Mouse (Mus musculus) thymus, adult 2 months (tissue): ENCODE results near the gene Drc1. TPM values are rescaled to one million over a fixed set of nuclear protein-coding genes. Genes with fewer than 3 reads are reported as not detected.
A peak's percentile ranks its signal among the peaks of the same experiment; 100 is the strongest.

Experiments used
- DNase-seq: peaks from one replicate; pipeline ENCODE4 v3.0.0; 2021
- H3K27ac ChIP-seq: fragments of 200-500 bp; 2 replicates; pipeline ENCODE4 v1.5.1; 2012; ENCODE audit warnings: low read length, control low read depth; ENCODE audit not compliant: control insufficient read depth, insufficient read depth
- H3K27me3 ChIP-seq: fragments of 200-500 bp; 2 replicates; pipeline ENCODE4 v1.6.1; 2012; ENCODE audit warnings: mild to moderate bottlenecking, low read length, moderate library complexity, mixed read lengths; ENCODE audit not compliant: control insufficient read depth, insufficient read depth
- H3K36me3 ChIP-seq: fragments of 200-500 bp; 2 replicates; pipeline ENCODE4 v1.6.1; 2012; ENCODE audit warnings: mild to moderate bottlenecking, low read length, moderate library complexity; ENCODE audit not compliant: control insufficient read depth, insufficient read depth
- H3K4me1 ChIP-seq: fragments of 200-500 bp; replicated peaks from 2 replicates; pipeline ENCODE4 v1.6.1; 2012; ENCODE audit warnings: low read length; ENCODE audit not compliant: control insufficient read depth, insufficient read depth
- H3K4me3 ChIP-seq: fragments of 200-500 bp; 2 replicates; pipeline ENCODE4 v1.5.1; 2012; ENCODE audit warnings: mild to moderate bottlenecking, low read length, control low read depth, moderate library complexity; ENCODE audit not compliant: control insufficient read depth, insufficient read depth
- CTCF ChIP-seq: fragments of 200-500 bp; IDR thresholded peaks from 2 replicates; pipeline ENCODE4 v1.5.1; 2012; ENCODE audit warnings: mild to moderate bottlenecking, control low read depth, low read length, moderate library complexity, borderline replicate concordance; ENCODE audit not compliant: control insufficient read depth, poor library complexity, insufficient read depth; ENCODE audit errors: extremely low read depth
- POLR2A ChIP-seq: fragments of 200-500 bp; IDR thresholded peaks from 2 replicates; pipeline ENCODE4 v1.6.1; 2012; ENCODE audit warnings: mild to moderate bottlenecking, low read length, control low read depth, moderate library complexity; ENCODE audit not compliant: control insufficient read depth, poor library complexity, insufficient read depth; ENCODE audit errors: extremely low read depth
- WGBS: fragments of 180-500 bp; shearing (Covaris S2); methylation state at CpG from one replicate; pipeline ENCODE4 v1.1.7; 2018; 5-methylcytosine and 5-hydroxymethylcytosine counted together
- polyA plus RNA-seq: library from polyadenylated mRNA; depleted of rRNA; stranded (reverse); fragments of >200 nt; gene quantifications from 2 replicates; pipeline ENCODE4 v1.2.3, GENCODE M21; 2012

Drc1 gene
- polyA plus RNA-seq, 1 experiment, result 1.4 TPM

GRCm38 (mm10) chr5:30342601-30343015, 61.4 kb downstream of the Drc1 start:
- H3K4me1 ChIP-seq, result peaks cover 32% of the 10 kb centered on the region
- no peak overlapping the region for H3K4me3 ChIP-seq
- H3K36me3 ChIP-seq, result no peaks in the 10 kb centered on the region
- DNase-seq, result no peak
- no peak overlapping the region for H3K27ac ChIP-seq
- TF ChIP-seq CTCF (no peak), POLR2A (no peak)
- WGBS, result 36% methylated on average over 17 of the region's 17 CpGs
- no peaks in the 10 kb centered on the region for H3K27me3 ChIP-seq

- DNase-seq, result peak; percentile 76
- H3K4me3 ChIP-seq, result no peak overlapping the region
- H3K4me1 ChIP-seq, result peaks cover 32% of the 10 kb centered on the region
- H3K27me3 ChIP-seq, result no peaks in the 10 kb centered on the region
- no peaks in the 10 kb centered on the region for H3K36me3 ChIP-seq
- H3K27ac ChIP-seq, result no peak overlapping the region
- WGBS, result 21% methylated on average over 9 of the region's 9 CpGs
- TF ChIP-seq CTCF (peak; percentile 84; the same call in 1 of the 2 replicates), POLR2A (no peak)
Observed at GRCm38 (mm10) chr5:30343107-30343506, 61.9 kb downstream of the Drc1 start.

GRCm38 (mm10) chr5:30343886-30344285, 62.7 kb downstream of the Drc1 start:
- no peak overlapping the region for H3K4me3 ChIP-seq
- TF ChIP-seq CTCF, result no peak
- TF ChIP-seq POLR2A, result no peak
- peaks cover 32% of the 10 kb centered on the region for H3K4me1 ChIP-seq
- no peaks in the 10 kb centered on the region for H3K36me3 ChIP-seq
- no peak for DNase-seq
- no peak overlapping the region for H3K27ac ChIP-seq
- no peaks in the 10 kb centered on the region for H3K27me3 ChIP-seq
- WGBS, result 54% methylated on average over 5 of the region's 5 CpGs

GRCm38 (mm10) chr5:30353605-30354004, 72.4 kb downstream of the Drc1 start:
- Histone ChIP-seq H3K27ac (peak overlapping the region; percentile 23; the same call in 1 of the 2 replicates), H3K27me3 (no peaks in the 10 kb centered on the region), H3K4me1 (peaks cover 17% of the 10 kb centered on the region), H3K4me3 (no peak overlapping the region), H3K36me3 (no peaks in the 10 kb centered on the region)
- peak; percentile 77 for DNase-seq
- no peak for TF ChIP-seq POLR2A
- TF ChIP-seq CTCF, result no peak
- WGBS, result 14% methylated on average over 3 of the region's 3 CpGs

GRCm38 (mm10) chr5:30355114-30355513, 73.9 kb downstream of the Drc1 start:
- TF ChIP-seq POLR2A (no peak), CTCF (no peak)
- no peak for DNase-seq
- Histone ChIP-seq H3K27ac (no peak overlapping the region), H3K4me3 (no peak overlapping the region), H3K36me3 (no peaks in the 10 kb centered on the region), H3K27me3 (no peaks in the 10 kb centered on the region), H3K4me1 (peaks cover 17% of the 10 kb centered on the region)
- 26% methylated on average over 7 of the region's 7 CpGs for WGBS

- H3K4me3 ChIP-seq, result no peak overlapping the region
- WGBS, result 88% methylated on average over 14 of the region's 14 CpGs
- no peaks in the 10 kb centered on the region for H3K27me3 ChIP-seq
- TF ChIP-seq POLR2A (no peak), CTCF (no peak)
- DNase-seq, result no peak
- no peak overlapping the region for H3K27ac ChIP-seq
- H3K4me1 ChIP-seq, result peaks cover 17% of the 10 kb centered on the region
- no peaks in the 10 kb centered on the region for H3K36me3 ChIP-seq
Observed at GRCm38 (mm10) chr5:30355559-30356159, 74.5 kb downstream of the Drc1 start.

GRCm38 (mm10) chr5:30356647-30357046, 75.5 kb downstream of the Drc1 start:
- 96% methylated on average over 7 of the region's 7 CpGs for whole genome bisulfite sequencing
- Histone ChIP-seq H3K4me3 (no peak overlapping the region), H3K27ac (no peak overlapping the region), H3K36me3 (no peaks in the 10 kb centered on the region), H3K4me1 (peaks cover 17% of the 10 kb centered on the region), H3K27me3 (no peaks in the 10 kb centered on the region)
- no peak for DNase-seq
- TF ChIP-seq POLR2A, result no peak
- no peak for TF ChIP-seq CTCF
